Mouse (Mus musculus): ENCODE measurements around the gene Alkbh6. TPM values are rescaled to one million over a fixed set of nuclear protein-coding genes. Genes with fewer than 3 reads are reported as not detected.
A peak's percentile ranks its signal among the peaks of the same experiment; 100 is the strongest.

Gene Alkbh6
- polyA plus RNA-seq, 1 experiment, result 20.7 TPM

GRCm38 (mm10) chr7:30360028-30360427 lies 51.5 kb downstream of the Alkbh6 start:
- H3K27ac ChIP-seq (ENCODE audit: insufficient read depth, low read length), result no peak overlapping the region
- TF ChIP-seq CTCF (IDR thresholded peaks at IDR 0.05; ENCODE audit: borderline replicate concordance, insufficient read depth, low read length) (no peak), POLR2A (IDR thresholded peaks at IDR 0.05; ENCODE audit: low read depth, low read length) (no peak)
- H3K4me3 ChIP-seq (ENCODE audit: insufficient read depth, low read length), result no peak overlapping the region
- H3K4me1 ChIP-seq (ENCODE audit: control insufficient read depth, insufficient read depth, low read length), result no peaks in the 10 kb centered on the region

GRCm38 (mm10) chr7:30362652-30363343 lies 54.3 kb downstream of the Alkbh6 start, which contains the start of gene Lrfn3:
Lrfn3 (minus strand) TSS chr7:30362772.
- no peak within 1 kb of the TSS for H3K27ac ChIP-seq (ENCODE audit: insufficient read depth, low read length)

GRCm38 (mm10) chr7:30363344-30363738 lies 54.8 kb downstream of the Alkbh6 start:
- Histone ChIP-seq H3K27ac (ENCODE audit: insufficient read depth, low read length) (no peak overlapping the region), H3K4me3 (ENCODE audit: insufficient read depth, low read length) (peak overlapping the region; percentile 31), H3K4me1 (ENCODE audit: control insufficient read depth, insufficient read depth, low read length) (no peaks in the 10 kb centered on the region)
- TF ChIP-seq CTCF (IDR thresholded peaks at IDR 0.05; ENCODE audit: borderline replicate concordance, insufficient read depth, low read length), result no peak
- no peak for TF ChIP-seq POLR2A (IDR thresholded peaks at IDR 0.05; ENCODE audit: low read depth, low read length)

More at GRCm38 (mm10) chr7:30362652-30363343, 54.3 kb downstream of the Alkbh6 start, which contains the start of gene Lrfn3:
- Histone ChIP-seq H3K4me3 (ENCODE audit: insufficient read depth, low read length) (peak within 1 kb of the TSS; percentile 56), H3K4me1 (ENCODE audit: control insufficient read depth, insufficient read depth, low read length) (no peaks in the 10 kb centered on the region)
- 0 out of 2 replicates have a peak, but pooled peaks have one; percentile 25 for TF ChIP-seq POLR2A (IDR thresholded peaks at IDR 0.05; ENCODE audit: low read depth, low read length)
- TF ChIP-seq CTCF (IDR thresholded peaks at IDR 0.05; ENCODE audit: borderline replicate concordance, insufficient read depth, low read length), result no peak

Other genes with a start within 250 kb of the Alkbh6 start
- 1.8 and 2.8 TPM in 2 replicates for gene Zfp82, start 235.8 kb upstream of the Alkbh6 start, polyA plus RNA-seq (2011; ENCODE audit: insufficient read length, low read depth, missing spikeins)
- gene Gm26920, start 218.3 kb upstream of the Alkbh6 start, polyA plus RNA-seq (2011; ENCODE audit: insufficient read length, low read depth, missing spikeins), result 2.3 and 2.7 TPM in 2 replicates
- gene Zfp566, start 218.2 kb upstream of the Alkbh6 start, polyA plus RNA-seq (2011; ENCODE audit: insufficient read length, low read depth, missing spikeins), result 2.7 and 4.8 TPM in 2 replicates
- gene Zfp260, start 213.9 kb upstream of the Alkbh6 start, polyA plus RNA-seq (2011; ENCODE audit: insufficient read length, low read depth, missing spikeins), result 95.0 and 119 TPM in 2 replicates
- gene Zfp382, start 186.8 kb upstream of the Alkbh6 start, polyA plus RNA-seq (2011; ENCODE audit: insufficient read length, low read depth, missing spikeins), result 8.4 and 9.4 TPM in 2 replicates
- gene Zfp146, start 139.0 kb upstream of the Alkbh6 start, polyA plus RNA-seq (2011; ENCODE audit: insufficient read length, low read depth, missing spikeins), result 62.6 and 68.9 TPM in 2 replicates
- gene Cox7a1, start 124.6 kb upstream of the Alkbh6 start, polyA plus RNA-seq (2011; ENCODE audit: insufficient read length, low read depth, missing spikeins), result not detected in 2 replicates
- 465 and 512 TPM in 2 replicates for gene Capns1, start 109.9 kb upstream of the Alkbh6 start, polyA plus RNA-seq (2011; ENCODE audit: insufficient read length, low read depth, missing spikeins)
- 52.0 and 53.4 TPM in 2 replicates for gene Polr2i, start 76.8 kb upstream of the Alkbh6 start, polyA plus RNA-seq (2011; ENCODE audit: insufficient read length, low read depth, missing spikeins)
- gene Tbcb, start 76.4 kb upstream of the Alkbh6 start, polyA plus RNA-seq (2011; ENCODE audit: insufficient read length, low read depth, missing spikeins), result 83.5 and 90.8 TPM in 2 replicates
- gene Ovol3, start 73.0 kb upstream of the Alkbh6 start, polyA plus RNA-seq (2011; ENCODE audit: insufficient read length, low read depth, missing spikeins), result not detected in 2 replicates
- gene Thap8, start 28.6 kb upstream of the Alkbh6 start, polyA plus RNA-seq (2011; ENCODE audit: insufficient read length, low read depth, missing spikeins), result not detected in 2 replicates
- 7.7 and 8.2 TPM in 2 replicates for gene Wdr62, start 28.3 kb upstream of the Alkbh6 start, polyA plus RNA-seq (2011; ENCODE audit: insufficient read length, low read depth, missing spikeins)
- 124 and 149 TPM in 2 replicates for gene Clip3, start 17.0 kb upstream of the Alkbh6 start, polyA plus RNA-seq (2011; ENCODE audit: insufficient read length, low read depth, missing spikeins)
- gene Syne4, start 6.1 kb downstream of the Alkbh6 start, polyA plus RNA-seq (2011; ENCODE audit: insufficient read length, low read depth, missing spikeins), result 1.5 and 2.6 TPM in 2 replicates
- gene E130208F15Rik, start 13.0 kb downstream of the Alkbh6 start, polyA plus RNA-seq (2011; ENCODE audit: insufficient read length, low read depth, missing spikeins), result 0.67 and 0.90 TPM in 2 replicates
- 6.1 and 6.8 TPM in 2 replicates for gene Sdhaf1, start 15.2 kb downstream of the Alkbh6 start, polyA plus RNA-seq (2011; ENCODE audit: insufficient read length, low read depth, missing spikeins)
- gene Lrfn3, start 54.1 kb downstream of the Alkbh6 start, polyA plus RNA-seq (2011; ENCODE audit: insufficient read length, low read depth, missing spikeins), result 7.5 and 7.6 TPM in 2 replicates
- gene Tyrobp, start 105.0 kb downstream of the Alkbh6 start, polyA plus RNA-seq (2011; ENCODE audit: insufficient read length, low read depth, missing spikeins), result 7.6 TPM in 1 of 2 replicates, not detected in the other
- gene Hcst, start 111.1 kb downstream of the Alkbh6 start, polyA plus RNA-seq (2011; ENCODE audit: insufficient read length, low read depth, missing spikeins), result not detected in 2 replicates
- 0.42 and 1.1 TPM in 2 replicates for gene Nfkbid, start 113.0 kb downstream of the Alkbh6 start, polyA plus RNA-seq (2011; ENCODE audit: insufficient read length, low read depth, missing spikeins)
- gene Aplp1, start 136.8 kb downstream of the Alkbh6 start, polyA plus RNA-seq (2011; ENCODE audit: insufficient read length, low read depth, missing spikeins), result 30.8 and 34.2 TPM in 2 replicates
- gene Kirrel2, start 149.0 kb downstream of the Alkbh6 start, polyA plus RNA-seq (2011; ENCODE audit: insufficient read length, low read depth, missing spikeins), result not detected in 2 replicates
- gene Nphs1, start 149.6 kb downstream of the Alkbh6 start, polyA plus RNA-seq (2011; ENCODE audit: insufficient read length, low read depth, missing spikeins), result not detected in 2 replicates
- not detected in 2 replicates for gene Prodh2, start 184.9 kb downstream of the Alkbh6 start, polyA plus RNA-seq (2011; ENCODE audit: insufficient read length, low read depth, missing spikeins)
- gene Arhgap33, start 226.3 kb downstream of the Alkbh6 start, polyA plus RNA-seq (2011; ENCODE audit: insufficient read length, low read depth, missing spikeins), result 4.3 and 7.1 TPM in 2 replicates
- 55.6 and 58.1 TPM in 2 replicates for gene Hspb6, start 243.5 kb downstream of the Alkbh6 start, polyA plus RNA-seq (2011; ENCODE audit: insufficient read length, low read depth, missing spikeins)
- 7.7 and 8.0 TPM in 2 replicates for gene Proser3, start 243.6 kb downstream of the Alkbh6 start, polyA plus RNA-seq (2011; ENCODE audit: insufficient read length, low read depth, missing spikeins)

Measured in embryonic fibroblast, embryonic 13.5 days (primary cell).